Mouse (Mus musculus): ENCODE measurements at regions not wholly inside any gene's neighbourhood (a gene's known extent, or its start where the extent isn't known, plus 50 kb on each side); places are given as distances from the start of the nearest gene placed in this dataset.

- DNase-seq (ENCODE audit: low read depth, low spot score) = no peak
These were observed 78.0 kb upstream of the Gm11232 start for GRCm38 (mm10) chr4:71835737-71836136.

- no peak for DNase-seq (ENCODE audit: low read depth, low spot score)
These were observed 53.7 kb upstream of the Gm11232 start for GRCm38 (mm10) chr4:71811444-71811843.

GRCm38 (mm10) chr4:71808271-71808670 is 50.5 kb upstream of the Gm11232 start:
- no peak for DNase-seq (ENCODE audit: low read depth, low spot score)
